Comparison of ENCODE assay signal across 20 mouse cellular contexts in genomic region chr7:108991207-108991606, GRCm38 (mm10). TPM values are rescaled to one million over a fixed set of nuclear protein-coding genes. Genes with fewer than 3 reads are reported as not detected.
DNase-seq lines count a peak whose midpoint lies in the region; ATAC-seq and TF ChIP-seq lines count a peak whose summit lies in the region.
"Had no signal": no experiment of that assay in that cellular context is flagged by ENCODE, and none has a peak within 500 bp of the region (broad histone marks: within the 10 kb centered on the region; RNA-seq: fewer than 3 reads in every experiment).

No protein-coding gene starts in this region.

- H3K36me3 ChIP-seq in midbrain, embryonic 11.5 days (ENCODE audit: control insufficient read depth, insufficient read depth, low read length): no peaks in the 10 kb centered on the region
- no peaks in the 10 kb centered on the region for H3K36me3 ChIP-seq in midbrain, postnatal 0 days (ENCODE audit: insufficient read depth, low read length)
- H3K36me3 ChIP-seq in forebrain, postnatal 0 days (ENCODE audit: insufficient read depth): no peaks in the 10 kb centered on the region
- no peaks in the 10 kb centered on the region for H3K36me3 ChIP-seq in thymus, adult 2 months (ENCODE audit: control insufficient read depth, insufficient read depth, low read length)
- H3K36me3 ChIP-seq: embryonic facial prominence, embryonic 10.5 days; midbrain, embryonic 13.5 days had no signal

- no peak overlapping the region for H3K4me2 ChIP-seq in midbrain, embryonic 11.5 days
- H3K4me2 ChIP-seq in midbrain, postnatal 0 days (ENCODE audit: low read depth, low read length, poor library complexity, severe bottlenecking): no peak overlapping the region
- no peak overlapping the region for H3K4me2 ChIP-seq in forebrain, postnatal 0 days (ENCODE audit: low read depth)
- H3K4me2 ChIP-seq: hindbrain, embryonic 14.5 days; liver, embryonic 11.5 days; lung, embryonic 14.5 days; midbrain, embryonic 13.5 days had no signal

- 90% methylated on average over 9 of the region's 9 CpGs for WGBS in midbrain, embryonic 11.5 days
- 90% methylated on average over 9 of the region's 9 CpGs for WGBS in midbrain, postnatal 0 days
- 91% methylated on average over 9 of the region's 9 CpGs for WGBS in forebrain, postnatal 0 days
- WGBS in thymus, adult 2 months: 46% methylated on average over 9 of the region's 9 CpGs

- no peak for ATAC-seq in CD4-positive, CD25-positive, alpha-beta regulatory T cell, adult 4 months
- no peak for ATAC-seq in midbrain, embryonic 11.5 days (ENCODE audit: low FRiP score)
- no peak for ATAC-seq in midbrain, postnatal 0 days (ENCODE audit: low FRiP score)
- ATAC-seq in forebrain, postnatal 0 days: no peak
- ATAC-seq: midbrain, embryonic 13.5 days had no signal

- no peak overlapping the region for H3K4me3 ChIP-seq in midbrain, embryonic 11.5 days (ENCODE audit: low read depth, low read length)
- H3K4me3 ChIP-seq in midbrain, postnatal 0 days (ENCODE audit: low read depth, low read length): no peak overlapping the region
- no peak overlapping the region for H3K4me3 ChIP-seq in forebrain, postnatal 0 days (ENCODE audit: low read depth, low read length)
- H3K4me3 ChIP-seq in thymus, adult 2 months (ENCODE audit: control insufficient read depth, insufficient read depth, low read length): no peak overlapping the region
- H3K4me3 ChIP-seq: embryonic facial prominence, embryonic 10.5 days; erythroblast, embryonic 14.5 days; midbrain, embryonic 13.5 days had no signal

- TF ChIP-seq CTCF in midbrain, postnatal 0 days (IDR thresholded peaks at IDR 0.05): no peak
- TF ChIP-seq CTCF in forebrain, postnatal 0 days (IDR thresholded peaks at IDR 0.05; ENCODE audit: low read depth): no peak
- no peak for TF ChIP-seq CTCF in thymus, adult 2 months (IDR thresholded peaks at IDR 0.05; ENCODE audit: borderline replicate concordance, control insufficient read depth, extremely low read depth, insufficient read depth, low read length, poor library complexity)

- H3K27me3 ChIP-seq in midbrain, embryonic 11.5 days (ENCODE audit: control insufficient read depth, insufficient read depth, low read length): no peaks in the 10 kb centered on the region; the same call in 1 of the 2 replicates
- H3K27me3 ChIP-seq in midbrain, postnatal 0 days (ENCODE audit: insufficient read depth, low read length): no peaks in the 10 kb centered on the region
- H3K27me3 ChIP-seq in forebrain, postnatal 0 days (ENCODE audit: insufficient read depth, low read length): no peaks in the 10 kb centered on the region
- no peaks in the 10 kb centered on the region for H3K27me3 ChIP-seq in thymus, adult 2 months (ENCODE audit: control insufficient read depth, insufficient read depth, low read length)
- H3K27me3 ChIP-seq: midbrain, embryonic 13.5 days had no signal

- H3K4me1 ChIP-seq in midbrain, embryonic 11.5 days (ENCODE audit: control insufficient read depth, insufficient read depth, low read length): no peaks in the 10 kb centered on the region
- H3K4me1 ChIP-seq in midbrain, postnatal 0 days (ENCODE audit: insufficient read depth, low read length): no peaks in the 10 kb centered on the region
- H3K4me1 ChIP-seq in forebrain, postnatal 0 days (ENCODE audit: insufficient read depth): no peaks in the 10 kb centered on the region
- no peaks in the 10 kb centered on the region for H3K4me1 ChIP-seq in thymus, adult 2 months (replicated peaks; ENCODE audit: control insufficient read depth, insufficient read depth, low read length)
- H3K4me1 ChIP-seq: embryonic facial prominence, embryonic 10.5 days; midbrain, embryonic 13.5 days had no signal

- peak; percentile 4 for DNase-seq in CD4-positive, CD25-positive, alpha-beta regulatory T cell, adult 2 months (ENCODE audit: low read depth, low spot score)
- DNase-seq in midbrain, embryonic 11.5 days (ENCODE audit: low spot score, missing footprints): peak; percentile 31
- DNase-seq in midbrain, postnatal 0 days (ENCODE audit: low spot score): no peak
- peak; percentile 66 to 77 for DNase-seq in left cerebral cortex, postnatal 14 days (ENCODE audit: low spot score in 2 of 2)
- no peak for DNase-seq in gastrocnemius, adult 8-10 months (ENCODE audit: low spot score in 2 of 2)
- no peak for DNase-seq in forebrain, postnatal 0 days
- DNase-seq in thymus, adult 2 months: no peak
- DNase-seq: cerebellum, postnatal 14 days; gastrocnemius, postnatal 10 days; heart, postnatal 14 days; kidney, adult 8-10 months; lung, embryonic 14.5 days; thymus, adult 18-20 months had no signal

- no peak overlapping the region for H3K27ac ChIP-seq in midbrain, embryonic 11.5 days (ENCODE audit: low read depth, low read length)
- no peak overlapping the region for H3K27ac ChIP-seq in midbrain, postnatal 0 days (ENCODE audit: low read depth, low read length)
- H3K27ac ChIP-seq in forebrain, postnatal 0 days (ENCODE audit: low read depth, low read length): no peak overlapping the region
- no peak overlapping the region for H3K27ac ChIP-seq in thymus, adult 2 months (ENCODE audit: control insufficient read depth, insufficient read depth, low read length)
- H3K27ac ChIP-seq: embryonic facial prominence, embryonic 10.5 days; hindbrain, embryonic 14.5 days; macrophage; midbrain, embryonic 13.5 days had no signal

- no peak overlapping the region for H3K9ac ChIP-seq in midbrain, embryonic 11.5 days (ENCODE audit: low read length)
- no peak overlapping the region for H3K9ac ChIP-seq in midbrain, postnatal 0 days (replicated peaks; ENCODE audit: low read length, poor library complexity, severe bottlenecking)
- no peak overlapping the region for H3K9ac ChIP-seq in forebrain, postnatal 0 days
- H3K9ac ChIP-seq: hindbrain, embryonic 14.5 days; lung, embryonic 14.5 days; midbrain, embryonic 13.5 days had no signal

- intact Hi-C loops in left cerebral cortex, postnatal 14 days (cut with DNase I): no loop called here

- no peak for TF ChIP-seq POLR2A in thymus, adult 2 months (IDR thresholded peaks at IDR 0.05; ENCODE audit: control insufficient read depth, extremely low read depth, insufficient read depth, low read length, poor library complexity)

- H3K9me3 ChIP-seq in midbrain, embryonic 11.5 days (ENCODE audit: control insufficient read depth, low read length): no peaks in the 10 kb centered on the region
- H3K9me3 ChIP-seq in midbrain, postnatal 0 days (ENCODE audit: low read length): no peaks in the 10 kb centered on the region
- H3K9me3 ChIP-seq in forebrain, postnatal 0 days (ENCODE audit: low read length): no peaks in the 10 kb centered on the region
- H3K9me3 ChIP-seq: embryonic facial prominence, embryonic 10.5 days; midbrain, embryonic 13.5 days had no signal

RNA-seq across cellular contexts. Expression of gene Tub, which starts 41.1 kb away (rescaled TPM):
- under 1 TPM; 0.34 to 0.37 TPM for polyA plus RNA-seq in CD4-positive, CD25-positive, alpha-beta regulatory T cell, adult 4 months (2017; shearing (Covaris generic))
- polyA plus RNA-seq in midbrain, embryonic 11.5 days (2014; fragmentation: Nextera tagmentation; extraction: Ambion mirVana): 10.5 TPM in 2 replicates
- total RNA-seq in midbrain, postnatal 0 days (2014; rRNA removed): 159 and 207 TPM in 2 replicates
- 42.8 and 44.3 TPM in 2 replicates for polyA plus RNA-seq in midbrain, postnatal 0 days (2015; fragmentation: Nextera tagmentation; extraction: Ambion mirVana)
- total RNA-seq in left cerebral cortex, postnatal 14 days (2021): 100 to 1,000 TPM; 140 to 148 TPM
- total RNA-seq in gastrocnemius, adult 8-10 months (2022): under 1 TPM; 0.24 to 0.52 (median 0.31) TPM
- 158 and 188 TPM in 2 replicates for total RNA-seq in forebrain, postnatal 0 days (2014; rRNA removed)
- polyA plus RNA-seq in forebrain, postnatal 0 days (2015; fragmentation: Nextera tagmentation; extraction: Ambion mirVana): 30.2 and 39.1 TPM in 2 replicates
- polyA plus RNA-seq in thymus, adult 2 months (2012; rRNA removed): 0.54 and 0.66 TPM in 2 replicates
- polyA plus RNA-seq: erythroblast, embryonic 14.5 days; macrophage had no signal

RNA-seq across cellular contexts. Expression of gene Eif3f, which starts 57.0 kb away (rescaled TPM):
- 10 to 100 TPM; 15.8 to 47.3 TPM for polyA plus RNA-seq in CD4-positive, CD25-positive, alpha-beta regulatory T cell, adult 4 months (2017; shearing (Covaris generic))
- polyA plus RNA-seq in midbrain, embryonic 11.5 days (2014; fragmentation: Nextera tagmentation; extraction: Ambion mirVana): 73.0 and 85.0 TPM in 2 replicates
- 121 TPM in 2 replicates for total RNA-seq in midbrain, postnatal 0 days (2014; rRNA removed)
- polyA plus RNA-seq in midbrain, postnatal 0 days (2015; fragmentation: Nextera tagmentation; extraction: Ambion mirVana): 73.9 and 77.8 TPM in 2 replicates
- 10 to 100 TPM; 97.5 to 98.9 TPM for total RNA-seq in left cerebral cortex, postnatal 14 days (2021)
- 100 to 1,000 TPM; 111 to 136 (median 121) TPM for total RNA-seq in gastrocnemius, adult 8-10 months (2022)
- 118 and 120 TPM in 2 replicates for total RNA-seq in forebrain, postnatal 0 days (2014; rRNA removed)
- 80.6 and 81.5 TPM in 2 replicates for polyA plus RNA-seq in forebrain, postnatal 0 days (2015; fragmentation: Nextera tagmentation; extraction: Ambion mirVana)
- polyA plus RNA-seq in thymus, adult 2 months (2012; rRNA removed): 161 and 309 TPM in 2 replicates

Comparison
In these comparisons a context has a peak if more than half of its experiments do, and no peak if none do; other contexts are left out.
1. DNase-seq: peak in CD4-positive, CD25-positive, alpha-beta regulatory T cell, adult 2 months (single experiment), midbrain, embryonic 11.5 days (single experiment) and left cerebral cortex, postnatal 14 days (2 of 2); none in midbrain, postnatal 0 days (single experiment), gastrocnemius, adult 8-10 months (0 of 2), forebrain, postnatal 0 days (single experiment) and thymus, adult 2 months (single experiment).